Mouse (Mus musculus) hindbrain, postnatal 0 days (tissue): ENCODE data around the gene Ahcyl2. TPM values are rescaled to one million over a fixed set of nuclear protein-coding genes. Genes with fewer than 3 reads are reported as not detected.

Experiments
- ATAC-seq: fragments of 200-750 bp; cut with Nextera tagmentation; 2 replicates; pipeline ENCODE4 v1.8.0; 2017; ENCODE audit warnings: mild to moderate bottlenecking, moderate TSS enrichment, moderate library complexity
- DNase-seq: peaks from one replicate; pipeline ENCODE4 v3.0.0-alpha.2; 2015; ENCODE audit warnings: low spot score
- H3K27ac ChIP-seq: fragments of 300-500 bp; sonication (generic); 2 replicates; pipeline ENCODE4 v1.5.1; 2014; ENCODE audit warnings: mild to moderate bottlenecking
- H3K27me3 ChIP-seq: fragments of 300-500 bp; sonication (generic); 2 replicates; pipeline ENCODE4 v1.6.1; 2014; ENCODE audit warnings: low read length, mixed read lengths; ENCODE audit not compliant: insufficient read depth
- H3K36me3 ChIP-seq: fragments of 300-500 bp; sonication (generic); 2 replicates; pipeline ENCODE4 v1.6.1; 2014; ENCODE audit warnings: low read length, mixed read lengths; ENCODE audit not compliant: insufficient read depth
- H3K4me1 ChIP-seq: fragments of 300-500 bp; sonication (generic); 2 replicates; pipeline ENCODE4 v1.6.1; 2014; ENCODE audit warnings: antibody characterized with exemption, low read length, mixed read lengths; ENCODE audit not compliant: insufficient read depth
- H3K4me2 ChIP-seq: fragments of 300-500 bp; sonication (generic); 2 replicates; pipeline ENCODE4 v1.6.1; 2014; ENCODE audit warnings: low read depth, mild to moderate bottlenecking, low read length, moderate library complexity, mixed read lengths
- H3K4me3 ChIP-seq: fragments of 300-500 bp; sonication (generic); 2 replicates; pipeline ENCODE4 v1.5.1; 2014; ENCODE audit warnings: low read length
- H3K9ac ChIP-seq: fragments of 300-500 bp; sonication (generic); replicated peaks from 2 replicates; pipeline ENCODE4 v1.6.1; 2014; ENCODE audit warnings: mild to moderate bottlenecking, low read length, moderate library complexity, mixed read lengths
- H3K9me3 ChIP-seq: fragments of 300-500 bp; sonication (generic); 2 replicates; pipeline ENCODE4 v1.6.1; 2016; ENCODE audit warnings: low read length, mixed read lengths
- CTCF ChIP-seq: IDR thresholded peaks from 2 replicates; pipeline ENCODE4 v1.5.1; 2016; ENCODE audit warnings: antibody characterized with exemption, control low read depth, low read depth
- WGBS: fragments of 180-500 bp; shearing (Covaris S2); extraction: QIAGEN DNeasy Blood & Tissue Kit; methylation state at CpG from one replicate; pipeline ENCODE4 v1.1.7; 2014; 5-methylcytosine and 5-hydroxymethylcytosine counted together
- polyA plus RNA-seq: library from polyadenylated mRNA; unstranded; fragments of >200 nt; fragmentation: Nextera tagmentation; extraction: Ambion mirVana; gene quantifications from 2 replicates; pipeline ENCODE4 v1.2.1, GENCODE M21; 2015
- total RNA-seq: library from RNA; depleted of rRNA; stranded (reverse); fragments of >200 nt; gene quantifications from 2 replicates; pipeline ENCODE4 v1.2.3, GENCODE M21; 2014; rRNA removed

Ahcyl2 gene
- total and polyA plus RNA-seq, 2 experiments from 2014 or later: 23.1 to 56.8 TPM

DNA sequence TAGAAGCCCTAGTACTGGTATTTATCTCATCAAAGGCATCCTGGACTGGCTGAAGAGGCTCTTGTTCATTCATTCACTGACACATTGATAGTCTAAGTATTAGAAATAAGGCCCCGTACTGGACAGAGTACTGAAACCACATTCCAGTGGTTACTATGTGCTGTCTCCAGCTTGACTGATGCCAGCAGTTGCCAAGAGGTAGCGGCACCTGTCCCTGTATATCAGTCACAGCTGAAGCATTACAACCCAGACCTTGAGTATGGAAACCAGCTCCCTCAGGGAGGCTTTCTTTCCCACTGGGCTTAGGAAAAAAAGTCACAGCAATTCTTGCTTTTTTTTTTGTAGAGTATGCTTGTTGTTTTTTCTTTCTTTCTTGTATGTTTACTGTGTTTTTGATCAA, 173.2 kb downstream of the Ahcyl2 start:
- 80% methylated on average over 2 of the region's 2 CpGs for WGBS

DNA sequence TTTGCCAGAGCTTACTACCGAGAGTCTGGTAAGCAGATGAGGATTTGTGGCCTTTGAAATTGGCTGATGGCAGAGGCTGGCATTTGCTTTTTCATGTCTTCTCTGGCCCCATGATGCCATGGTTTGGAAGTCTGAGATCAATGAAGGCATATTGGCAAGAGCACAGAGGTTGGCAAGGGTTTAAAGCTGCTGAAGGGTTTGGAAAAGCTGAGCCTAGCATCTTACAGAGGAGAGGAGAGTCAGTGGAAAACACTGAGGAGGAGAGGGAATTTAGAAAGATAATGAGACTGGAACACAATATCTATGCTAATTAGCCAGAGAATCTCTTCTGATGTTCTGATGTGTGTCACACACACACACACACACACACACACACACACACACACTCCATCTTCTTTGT, 176.7 kb downstream of the Ahcyl2 start:
- Histone ChIP-seq H3K9ac (no peak overlapping the region), H3K9me3 (no peaks in the 10 kb centered on the region), H3K4me2 (no peak overlapping the region), H3K4me3 (no peak overlapping the region), H3K4me1 (no peaks in the 10 kb centered on the region), H3K27ac (no peak overlapping the region), H3K36me3 (no peaks in the 10 kb centered on the region), H3K27me3 (no peaks in the 10 kb centered on the region)
- ATAC-seq: no peak
- WGBS: 62% methylated on average over 1 of the region's 1 CpGs
- no peak for TF ChIP-seq CTCF
- peak; percentile 25 for DNase-seq

More for the DNA sequence above, 173.2 kb downstream of the Ahcyl2 start:
- H3K4me1 ChIP-seq: no peaks in the 10 kb centered on the region
- no peaks in the 10 kb centered on the region for H3K9me3 ChIP-seq
- no peak overlapping the region for H3K4me3 ChIP-seq
- TF ChIP-seq CTCF: no peak
- no peak overlapping the region for H3K9ac ChIP-seq
- DNase-seq: no peak
- H3K4me2 ChIP-seq: no peak overlapping the region
- H3K27me3 ChIP-seq: no peaks in the 10 kb centered on the region
- H3K27ac ChIP-seq: no peak overlapping the region
- ATAC-seq: no peak
- no peaks in the 10 kb centered on the region for H3K36me3 ChIP-seq

GRCm38 (mm10) chr6:29946568-29946967, 178.8 kb downstream of the Ahcyl2 start:
- TF ChIP-seq CTCF: peak; percentile 62
- H3K9me3 ChIP-seq: no peaks in the 10 kb centered on the region
- WGBS: 81% methylated on average over 2 of the region's 2 CpGs
- no peak overlapping the region for H3K4me2 ChIP-seq
- H3K9ac ChIP-seq: no peak overlapping the region
- H3K27me3 ChIP-seq: no peaks in the 10 kb centered on the region
- no peak for ATAC-seq
- H3K4me3 ChIP-seq: no peak overlapping the region
- no peaks in the 10 kb centered on the region for H3K36me3 ChIP-seq
- H3K27ac ChIP-seq: no peak overlapping the region
- no peaks in the 10 kb centered on the region for H3K4me1 ChIP-seq
- DNase-seq: peak; percentile 55

DNA sequence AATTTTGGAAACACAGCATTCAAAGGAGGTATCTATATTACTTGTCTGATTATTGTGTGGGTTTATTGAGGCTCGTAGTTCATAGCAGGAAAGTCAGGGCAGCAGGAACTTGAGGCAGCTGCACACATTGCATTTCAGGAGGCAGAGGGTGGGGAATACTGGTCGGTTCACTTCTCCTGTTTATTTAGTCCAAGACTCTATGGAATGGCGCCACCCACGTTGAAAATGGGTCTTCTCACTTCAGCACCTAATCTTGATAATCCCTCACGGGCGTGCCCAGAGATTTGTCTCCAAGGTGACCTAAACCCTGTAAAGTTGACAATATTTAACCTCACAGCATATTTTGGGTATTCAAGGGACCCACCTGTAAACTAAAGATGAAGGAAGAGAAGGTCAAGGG, 180.0 kb downstream of the Ahcyl2 start:
- no peak for DNase-seq
- 82% methylated on average over 6 of the region's 6 CpGs for WGBS
- no peaks in the 10 kb centered on the region for H3K9me3 ChIP-seq
- H3K9ac ChIP-seq: no peak overlapping the region
- no peak for TF ChIP-seq CTCF
- no peak overlapping the region for H3K27ac ChIP-seq
- ATAC-seq: no peak
- H3K4me3 ChIP-seq: no peak overlapping the region
- no peaks in the 10 kb centered on the region for H3K4me1 ChIP-seq
- no peak overlapping the region for H3K4me2 ChIP-seq
- H3K27me3 ChIP-seq: no peaks in the 10 kb centered on the region
- H3K36me3 ChIP-seq: no peaks in the 10 kb centered on the region

DNA sequence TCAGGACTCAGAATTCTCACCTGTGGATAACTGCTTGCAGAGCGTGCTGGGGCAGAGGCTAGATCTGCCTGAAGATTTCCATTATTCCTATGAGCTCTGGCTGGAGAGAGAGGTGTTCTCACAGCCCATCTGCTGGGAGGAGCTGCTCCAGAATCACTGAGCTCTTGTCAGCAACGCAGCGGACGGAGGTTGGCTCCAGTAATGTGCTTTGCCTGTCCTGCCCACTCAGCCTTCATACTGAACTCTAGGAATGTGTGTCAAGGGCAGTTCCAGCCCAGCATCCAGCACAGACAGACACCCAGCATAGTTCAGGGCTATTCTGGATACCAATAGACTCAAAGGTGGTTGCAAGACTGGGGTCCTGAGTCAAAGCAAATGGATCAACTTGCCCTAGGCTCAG, 188.9 kb downstream of the Ahcyl2 start:
- H3K4me2 ChIP-seq: no peak overlapping the region
- WGBS: 87% methylated on average over 4 of the region's 4 CpGs
- no peak for TF ChIP-seq CTCF
- no peaks in the 10 kb centered on the region for H3K9me3 ChIP-seq
- ATAC-seq: no peak
- no peak overlapping the region for H3K27ac ChIP-seq
- no peak for DNase-seq
- H3K27me3 ChIP-seq: no peaks in the 10 kb centered on the region
- H3K36me3 ChIP-seq: no peaks in the 10 kb centered on the region
- H3K4me3 ChIP-seq: no peak overlapping the region
- H3K4me1 ChIP-seq: no peaks in the 10 kb centered on the region
- no peak overlapping the region for H3K9ac ChIP-seq

- no peak for TF ChIP-seq CTCF
- H3K4me1 ChIP-seq: no peaks in the 10 kb centered on the region
- no peak overlapping the region for H3K4me3 ChIP-seq
- 59% methylated on average over 3 of the region's 3 CpGs for WGBS
- H3K36me3 ChIP-seq: no peaks in the 10 kb centered on the region
- no peak overlapping the region for H3K4me2 ChIP-seq
- no peaks in the 10 kb centered on the region for H3K27me3 ChIP-seq
- H3K9ac ChIP-seq: no peak overlapping the region
- H3K27ac ChIP-seq: no peak overlapping the region
- no peak for DNase-seq
- H3K9me3 ChIP-seq: no peaks in the 10 kb centered on the region
- no peak for ATAC-seq
Measured at GRCm38 (mm10) chr6:29958669-29959068, 190.9 kb downstream of the Ahcyl2 start.

GRCm38 (mm10) chr6:29961081-29961480, 193.3 kb downstream of the Ahcyl2 start:
- H3K36me3 ChIP-seq: no peaks in the 10 kb centered on the region
- no peaks in the 10 kb centered on the region for H3K27me3 ChIP-seq
- 91% methylated on average over 6 of the region's 6 CpGs for WGBS
- H3K4me1 ChIP-seq: no peaks in the 10 kb centered on the region
- DNase-seq (no peak), ATAC-seq (no peak)
- H3K27ac ChIP-seq: no peak overlapping the region
- TF ChIP-seq CTCF: no peak
- no peak overlapping the region for H3K4me3 ChIP-seq
- no peaks in the 10 kb centered on the region for H3K9me3 ChIP-seq
- no peak overlapping the region for H3K9ac ChIP-seq
- no peak overlapping the region for H3K4me2 ChIP-seq

Other genes starting within 250 kb of the Ahcyl2 start
- gene Irf5, start 241.4 kb upstream of the Ahcyl2 start, total RNA-seq: 2.4 and 3.9 TPM in 2 replicates
- gene Irf5, start 241.4 kb upstream of the Ahcyl2 start, polyA plus RNA-seq: 1.8 and 2.1 TPM in 2 replicates
- gene Tnpo3, start 158.1 kb upstream of the Ahcyl2 start, total RNA-seq: 79.2 and 81.8 TPM in 2 replicates
- 56.7 and 57.3 TPM in 2 replicates for gene Tnpo3, start 158.1 kb upstream of the Ahcyl2 start, polyA plus RNA-seq
- gene Tspan33, start 73.8 kb upstream of the Ahcyl2 start, total RNA-seq: 23.9 and 26.0 TPM in 2 replicates
- gene Tspan33, start 73.8 kb upstream of the Ahcyl2 start, polyA plus RNA-seq: 15.4 and 15.5 TPM in 2 replicates
- 74.3 and 78.0 TPM in 2 replicates for gene Smo, start 32.5 kb upstream of the Ahcyl2 start, total RNA-seq
- gene Smo, start 32.5 kb upstream of the Ahcyl2 start, polyA plus RNA-seq: 11.8 and 12.8 TPM in 2 replicates
- gene Strip2, start 149.0 kb downstream of the Ahcyl2 start, total RNA-seq: 22.6 and 23.2 TPM in 2 replicates
- gene Strip2, start 149.0 kb downstream of the Ahcyl2 start, polyA plus RNA-seq: 10.8 and 11.6 TPM in 2 replicates